Mouse (Mus musculus) limb, embryonic 14.5 days (tissue): ENCODE data around the gene Clmp. TPM values are rescaled to one million over a fixed set of nuclear protein-coding genes. Genes with fewer than 3 reads are reported as not detected.

Experiments used
- ATAC-seq: fragments of 200-750 bp; cut with Nextera tagmentation; 2 replicates; pipeline ENCODE4 v1.8.0; 2017; ENCODE audit warnings: low read depth, moderate number of reproducible peaks, moderate TSS enrichment; ENCODE audit not compliant: low FRiP score
- DNase-seq: peaks from one replicate; pipeline ENCODE4 v3.0.0-alpha.2; 2015; ENCODE audit warnings: low spot score
- H3K27ac ChIP-seq: fragments of 300-500 bp; sonication (generic); replicated peaks from 2 replicates; pipeline ENCODE4 v1.5.1; 2014; ENCODE audit warnings: low read depth, mild to moderate bottlenecking, low read length, moderate library complexity, mixed read lengths
- H3K27me3 ChIP-seq: fragments of 300-500 bp; sonication (generic); 2 replicates; pipeline ENCODE4 v1.6.1; 2014; ENCODE audit warnings: low read length, mixed read lengths; ENCODE audit not compliant: control insufficient read depth, insufficient read depth
- H3K36me3 ChIP-seq: fragments of 300-500 bp; sonication (generic); 2 replicates; pipeline ENCODE4 v1.6.1; 2014; ENCODE audit warnings: mild to moderate bottlenecking, low read length, moderate library complexity, mixed read lengths; ENCODE audit not compliant: control insufficient read depth, insufficient read depth
- H3K4me1 ChIP-seq: fragments of 300-500 bp; sonication (generic); 2 replicates; pipeline ENCODE4 v1.6.1; 2014; ENCODE audit warnings: antibody characterized with exemption, low read length, mixed read lengths; ENCODE audit not compliant: control insufficient read depth, insufficient read depth
- H3K4me2 ChIP-seq: fragments of 300-500 bp; sonication (generic); replicated peaks from 2 replicates; pipeline ENCODE4 v1.6.1; 2014; ENCODE audit warnings: low read depth, mild to moderate bottlenecking, low read length, moderate library complexity; ENCODE audit not compliant: severe bottlenecking
- H3K4me3 ChIP-seq: fragments of 300-500 bp; sonication (generic); replicated peaks from 2 replicates; pipeline ENCODE4 v1.5.1; 2014; ENCODE audit warnings: low read length
- H3K9ac ChIP-seq: fragments of 300-500 bp; sonication (generic); 2 replicates; pipeline ENCODE4 v1.6.1; 2014; ENCODE audit warnings: mild to moderate bottlenecking, low read depth, low read length, moderate library complexity; ENCODE audit not compliant: severe bottlenecking
- H3K9me3 ChIP-seq: fragments of 300-500 bp; sonication (generic); 2 replicates; pipeline ENCODE4 v1.6.1; 2016; ENCODE audit warnings: low read length; ENCODE audit not compliant: control insufficient read depth
- POLR2A ChIP-seq: fragments of 200-500 bp; IDR thresholded peaks from 2 replicates; pipeline ENCODE4 v1.8.0; 2012; ENCODE audit warnings: inconsistent platforms, mild to moderate bottlenecking, moderate library complexity, borderline replicate concordance; ENCODE audit not compliant: insufficient read depth, insufficient read length; ENCODE audit errors: extremely low read depth
- WGBS: fragments of 180-500 bp; shearing (Covaris S2); extraction: QIAGEN DNeasy Blood & Tissue Kit; methylation state at CpG from one replicate; pipeline ENCODE4 v1.1.7; 2014; 5-methylcytosine and 5-hydroxymethylcytosine counted together
- polyA plus RNA-seq, 2 experiments: library from polyadenylated mRNA; depleted of rRNA in 1 of 2; stranded (reverse) in 1 of 2; unstranded in 1 of 2; fragments of >200 nt; fragmentation: Nextera tagmentation in 1 of 2; extraction: Ambion mirVana in 1 of 2; gene quantifications; 2 replicates each; pipeline versions ENCODE4 v1.2.1 to v1.2.3; 2012 to 2014

Gene Clmp
- polyA plus RNA-seq, 2 experiments = 44.7 to 61.5 TPM

DNA sequence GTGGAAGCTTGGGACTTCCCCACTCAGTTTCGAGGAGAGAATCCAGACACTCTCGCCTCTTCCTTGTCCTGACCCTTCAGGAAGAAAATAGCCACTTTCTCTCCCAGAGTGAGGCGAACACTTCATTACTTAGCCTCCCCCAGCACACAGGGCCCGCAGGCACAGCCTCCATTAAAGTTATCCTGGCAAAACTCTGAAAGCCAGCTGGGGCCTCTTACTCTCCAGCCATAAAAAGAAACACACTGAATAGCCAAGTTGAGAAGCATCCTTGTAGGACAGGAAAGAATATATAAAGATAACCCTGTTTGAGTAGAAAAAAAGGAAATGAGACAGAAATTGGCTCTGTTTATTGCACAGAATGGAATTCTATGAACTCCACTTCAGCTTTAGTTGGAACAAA, 7.1 kb upstream of the Clmp start:
- Histone ChIP-seq H3K27me3 (no peaks in the 10 kb centered on the region), H3K4me2 (no peak overlapping the region), H3K4me1 (peaks cover 14% of the 10 kb centered on the region), H3K36me3 (no peaks in the 10 kb centered on the region), H3K9me3 (no peaks in the 10 kb centered on the region), H3K4me3 (no peak overlapping the region), H3K27ac (0 out of 2 replicates have a peak overlapping the region, but pooled peaks have one; percentile 38), H3K9ac (no peak overlapping the region)
- TF ChIP-seq POLR2A = no peak
- no peak for DNase-seq
- ATAC-seq = no peak
- WGBS = 31% methylated on average over 4 of the region's 4 CpGs

DNA sequence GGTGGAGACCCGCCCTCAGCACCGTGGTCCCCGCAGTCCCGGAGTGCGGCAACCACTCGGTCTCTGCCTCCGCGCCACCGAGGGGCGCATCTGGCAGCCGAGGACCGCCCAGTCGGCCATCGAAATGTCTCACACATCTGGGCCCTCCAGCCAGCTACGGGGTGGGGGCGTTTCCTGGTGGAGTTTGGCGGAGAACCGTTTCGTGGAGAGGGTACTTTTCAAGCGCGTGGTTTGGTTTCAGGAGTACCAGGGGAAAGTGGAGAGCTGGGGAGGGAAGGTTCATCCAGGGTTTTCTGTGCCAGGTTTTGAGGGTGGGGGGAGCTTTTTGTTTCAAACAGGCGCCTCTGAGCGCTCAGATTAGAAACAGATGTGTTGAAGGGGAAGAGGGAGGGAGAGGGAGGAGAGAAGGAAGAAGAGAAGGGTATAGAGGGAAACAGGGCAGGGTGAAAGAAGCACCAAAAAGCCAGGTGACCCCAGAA, 698 bp downstream of the Clmp start:
- Histone ChIP-seq H3K9me3 (no peaks in the 10 kb centered on the region), H3K4me1 (peaks cover 20% of the 10 kb centered on the region), H3K4me3 (peak overlapping the region; percentile 87), H3K9ac (peak overlapping the region; percentile 98), H3K27ac (peak overlapping the region; percentile 100), H3K4me2 (peak overlapping the region; percentile 84), H3K27me3 (no peaks in the 10 kb centered on the region), H3K36me3 (no peaks in the 10 kb centered on the region; the same call in 1 of the 2 replicates)
- no peak for TF ChIP-seq POLR2A
- peak; percentile 75 for DNase-seq
- under 1% methylated on average over 23 of the region's 23 CpGs for WGBS
- ATAC-seq = peak; percentile 76

DNA sequence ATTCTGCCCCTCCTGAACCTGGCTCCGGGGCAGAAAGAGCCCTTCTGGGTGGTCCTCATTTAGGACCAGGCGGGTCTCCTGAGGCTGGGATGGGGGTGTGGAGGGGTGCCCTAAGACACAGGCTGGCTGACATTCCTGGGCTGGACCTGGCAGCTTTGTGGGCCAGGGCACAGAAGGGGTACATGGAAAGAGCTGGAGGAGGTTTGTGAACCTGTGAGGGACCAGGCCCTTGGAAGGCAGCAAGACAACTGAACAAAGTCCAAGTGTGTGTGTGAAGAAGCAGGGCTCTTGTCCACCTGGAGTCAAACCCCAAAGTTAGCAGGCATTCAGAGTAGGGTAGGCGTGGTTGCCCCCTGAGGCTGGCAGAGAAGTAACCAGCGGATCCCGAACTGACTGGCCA, 1.3 kb downstream of the Clmp start:
- Histone ChIP-seq H3K4me3 (peak overlapping the region; percentile 87), H3K4me1 (peaks cover 22% of the 10 kb centered on the region), H3K27ac (peak overlapping the region; percentile 100), H3K9me3 (no peaks in the 10 kb centered on the region), H3K27me3 (no peaks in the 10 kb centered on the region), H3K4me2 (peak overlapping the region; percentile 84), H3K36me3 (no peaks in the 10 kb centered on the region; the same call in 1 of the 2 replicates), H3K9ac (peak overlapping the region; percentile 98)
- no peak for TF ChIP-seq POLR2A
- no peak for DNase-seq
- WGBS = 19% methylated on average over 5 of the region's 5 CpGs
- ATAC-seq = no peak

DNA sequence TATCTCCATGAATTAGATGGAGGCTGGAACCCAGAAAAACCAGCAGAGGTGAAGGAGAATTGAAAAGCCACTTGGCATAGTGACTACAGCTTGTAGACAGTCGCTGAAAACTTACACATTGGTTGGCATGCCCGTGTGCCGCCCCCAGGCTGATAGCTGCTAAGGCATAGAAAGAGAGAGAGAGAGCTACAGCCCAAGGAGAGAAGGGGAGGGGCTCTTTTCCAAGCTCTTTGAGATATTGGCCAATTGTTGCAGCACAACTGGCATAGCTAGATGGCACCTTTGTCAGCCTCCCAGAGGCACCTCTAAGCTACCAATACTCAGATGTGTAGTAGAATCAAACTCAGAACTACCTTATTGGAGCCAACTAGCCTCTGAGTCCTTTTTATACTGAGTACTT, 1.8 kb downstream of the Clmp start:
- Histone ChIP-seq H3K36me3 (no peaks in the 10 kb centered on the region; the same call in 1 of the 2 replicates), H3K4me1 (peaks cover 26% of the 10 kb centered on the region), H3K4me2 (peak overlapping the region; percentile 84), H3K9ac (peak overlapping the region; percentile 98), H3K4me3 (peak overlapping the region; percentile 87), H3K27me3 (no peaks in the 10 kb centered on the region), H3K27ac (peak overlapping the region; percentile 100; the same call in 1 of the 2 replicates), H3K9me3 (no peaks in the 10 kb centered on the region)
- no peak for ATAC-seq
- TF ChIP-seq POLR2A = no peak
- DNase-seq = no peak
- WGBS = 32% methylated on average over 3 of the region's 3 CpGs

DNA sequence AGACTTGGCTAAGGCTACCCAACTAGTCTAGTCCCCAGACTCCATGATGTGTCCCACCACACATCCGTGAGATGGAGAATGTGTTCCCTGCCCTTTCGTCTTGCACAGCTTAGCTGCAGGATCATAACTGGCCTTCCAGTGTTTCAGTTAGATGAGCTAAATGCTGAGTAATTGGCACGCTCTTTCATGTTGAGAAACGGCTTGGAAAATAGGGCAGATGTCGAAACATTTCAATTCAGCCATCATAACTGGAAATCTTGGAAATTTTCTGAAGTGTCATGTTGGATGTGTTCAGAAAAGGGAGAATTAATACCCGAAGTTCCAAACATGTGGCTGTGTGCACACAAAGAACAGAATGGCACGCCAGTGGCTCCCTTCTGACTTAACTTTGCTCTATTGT, 4.7 kb downstream of the Clmp start:
- no peak overlapping the region for H3K9ac ChIP-seq
- ATAC-seq (no peak), DNase-seq (no peak)
- H3K4me2 ChIP-seq = no peak overlapping the region
- peaks cover 3% of the 10 kb centered on the region; the same call in 1 of the 2 replicates for H3K36me3 ChIP-seq
- peaks cover 44% of the 10 kb centered on the region for H3K4me1 ChIP-seq
- no peaks in the 10 kb centered on the region for H3K9me3 ChIP-seq
- no peaks in the 10 kb centered on the region for H3K27me3 ChIP-seq
- 91% methylated on average over 7 of the region's 7 CpGs for WGBS
- H3K4me3 ChIP-seq = no peak overlapping the region
- no peak for TF ChIP-seq POLR2A
- H3K27ac ChIP-seq = no peak overlapping the region
